Mouse (Mus musculus): ENCODE measurements around the gene Csad. TPM values are rescaled to one million over a fixed set of nuclear protein-coding genes. Genes with fewer than 3 reads are reported as not detected.

Gene Csad
- polyA plus RNA-seq, 1 experiment = 21.1 TPM

- H3K4me1 ChIP-seq (ENCODE audit: control insufficient read depth, insufficient read depth, insufficient read length, low read length) = peaks cover 4% of the 10 kb centered on the region; the same call in 1 of the 2 replicates
- H3K4me3 ChIP-seq (ENCODE audit: low read depth, low read length) = no peak overlapping the region
- no peak overlapping the region for H3K27ac ChIP-seq (ENCODE audit: insufficient read depth, low read depth, low read length)
- 80% methylated on average over 4 of the region's 4 CpGs for WGBS
- no peaks in the 10 kb centered on the region for H3K36me3 ChIP-seq (ENCODE audit: control insufficient read depth, insufficient read depth, low read length)
- H3K27me3 ChIP-seq (ENCODE audit: control insufficient read depth, insufficient read depth, low read length) = no peaks in the 10 kb centered on the region
- TF ChIP-seq POLR2A (IDR thresholded peaks at IDR 0.05; ENCODE audit: low read depth, low read length) (no peak), CTCF (IDR thresholded peaks at IDR 0.05; ENCODE audit: extremely low read depth, insufficient read length, insufficient replicate concordance, low read depth, low read length) (no peak)
Measured at GRCm38 (mm10) chr15:102198841-102199240, 5.7 kb downstream of the Csad start.

- 73% methylated on average over 4 of the region's 4 CpGs for WGBS
- H3K36me3 ChIP-seq (ENCODE audit: control insufficient read depth, insufficient read depth, low read length) = no peaks in the 10 kb centered on the region
- TF ChIP-seq POLR2A (IDR thresholded peaks at IDR 0.05; ENCODE audit: low read depth, low read length) = no peak
Measured at GRCm38 (mm10) chr15:102195373-102195772, 9.2 kb downstream of the Csad start.

GRCm38 (mm10) chr15:102194439-102194838 is 10.1 kb downstream of the Csad start:
- peaks cover 4% of the 10 kb centered on the region for H3K4me1 ChIP-seq (ENCODE audit: control insufficient read depth, insufficient read depth, insufficient read length, low read length)
- no peak overlapping the region for H3K27ac ChIP-seq (ENCODE audit: insufficient read depth, low read depth, low read length)
- 62% methylated on average over 4 of the region's 4 CpGs for WGBS
- no peaks in the 10 kb centered on the region for H3K36me3 ChIP-seq (ENCODE audit: control insufficient read depth, insufficient read depth, low read length)
- no peak overlapping the region for H3K4me3 ChIP-seq (ENCODE audit: low read depth, low read length)
- no peaks in the 10 kb centered on the region for H3K27me3 ChIP-seq (ENCODE audit: control insufficient read depth, insufficient read depth, low read length)
- TF ChIP-seq CTCF (IDR thresholded peaks at IDR 0.05; ENCODE audit: extremely low read depth, insufficient read length, insufficient replicate concordance, low read depth, low read length) (no peak), POLR2A (IDR thresholded peaks at IDR 0.05; ENCODE audit: low read depth, low read length) (no peak)

More at GRCm38 (mm10) chr15:102195373-102195772, 9.2 kb downstream of the Csad start:
- Histone ChIP-seq H3K4me3 (ENCODE audit: low read depth, low read length) (no peak overlapping the region), H3K27ac (ENCODE audit: insufficient read depth, low read depth, low read length) (no peak overlapping the region), H3K4me1 (ENCODE audit: control insufficient read depth, insufficient read depth, insufficient read length, low read length) (peaks cover 2% of the 10 kb centered on the region), H3K27me3 (ENCODE audit: control insufficient read depth, insufficient read depth, low read length) (no peaks in the 10 kb centered on the region)

- H3K27me3 ChIP-seq (ENCODE audit: control insufficient read depth, insufficient read depth, low read length) = no peaks in the 10 kb centered on the region
- peaks cover 6% of the 10 kb centered on the region for H3K4me1 ChIP-seq (ENCODE audit: control insufficient read depth, insufficient read depth, insufficient read length, low read length)
- 86% methylated on average over 4 of the region's 4 CpGs for WGBS
- no peak overlapping the region for H3K27ac ChIP-seq (ENCODE audit: insufficient read depth, low read depth, low read length)
- TF ChIP-seq CTCF (IDR thresholded peaks at IDR 0.05; ENCODE audit: extremely low read depth, insufficient read length, insufficient replicate concordance, low read depth, low read length) = no peak
- TF ChIP-seq POLR2A (IDR thresholded peaks at IDR 0.05; ENCODE audit: low read depth, low read length) = no peak
- H3K4me3 ChIP-seq (ENCODE audit: low read depth, low read length) = no peak overlapping the region
- H3K36me3 ChIP-seq (ENCODE audit: control insufficient read depth, insufficient read depth, low read length) = no peaks in the 10 kb centered on the region
Measured at GRCm38 (mm10) chr15:102193652-102194051, 10.9 kb downstream of the Csad start.

DNA sequence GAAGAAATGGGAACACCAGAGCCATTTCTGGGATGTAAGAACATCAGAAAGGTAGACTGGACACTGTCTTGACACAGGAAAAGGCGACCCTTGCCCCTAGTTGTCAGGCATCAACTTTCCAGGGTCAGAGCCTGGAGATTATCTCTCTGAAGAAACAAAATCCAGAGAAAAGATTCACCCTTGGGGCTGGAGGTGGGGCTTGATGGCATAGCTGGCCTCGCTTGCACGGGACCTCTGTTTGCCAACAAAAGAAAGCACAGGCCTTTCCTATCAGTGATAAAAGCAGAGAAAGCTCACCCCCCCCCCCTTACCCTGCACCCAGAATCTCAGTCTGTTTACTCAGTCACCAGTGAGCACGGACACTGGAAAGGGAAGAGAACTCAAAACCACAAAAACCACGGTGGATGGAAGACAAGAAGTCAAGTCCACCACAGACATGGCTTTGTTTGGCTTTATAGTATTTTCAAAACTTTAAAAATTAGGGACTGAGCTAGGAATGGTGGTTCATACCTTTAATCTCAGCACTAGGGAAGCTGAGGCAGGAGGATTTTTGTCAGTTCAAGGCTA is 11.6 kb downstream of the Csad start:
- TF ChIP-seq POLR2A (IDR thresholded peaks at IDR 0.05; ENCODE audit: low read depth, low read length) (no peak), CTCF (IDR thresholded peaks at IDR 0.05; ENCODE audit: extremely low read depth, insufficient read length, insufficient replicate concordance, low read depth, low read length) (no peak)
- H3K27ac ChIP-seq (ENCODE audit: insufficient read depth, low read depth, low read length) = no peak overlapping the region
- 43% methylated on average over 5 of the region's 5 CpGs for WGBS
- peaks cover 10% of the 10 kb centered on the region for H3K4me1 ChIP-seq (ENCODE audit: control insufficient read depth, insufficient read depth, insufficient read length, low read length)
- H3K36me3 ChIP-seq (ENCODE audit: control insufficient read depth, insufficient read depth, low read length) = no peaks in the 10 kb centered on the region
- H3K27me3 ChIP-seq (ENCODE audit: control insufficient read depth, insufficient read depth, low read length) = no peaks in the 10 kb centered on the region
- no peak overlapping the region for H3K4me3 ChIP-seq (ENCODE audit: low read depth, low read length)

- TF ChIP-seq POLR2A (IDR thresholded peaks at IDR 0.05; ENCODE audit: low read depth, low read length) (no peak), CTCF (IDR thresholded peaks at IDR 0.05; ENCODE audit: extremely low read depth, insufficient read length, insufficient replicate concordance, low read depth, low read length) (no peak)
- Histone ChIP-seq H3K4me1 (ENCODE audit: control insufficient read depth, insufficient read depth, insufficient read length, low read length) (peaks cover 10% of the 10 kb centered on the region), H3K4me3 (ENCODE audit: low read depth, low read length) (no peak overlapping the region), H3K36me3 (ENCODE audit: control insufficient read depth, insufficient read depth, low read length) (no peaks in the 10 kb centered on the region; the same call in 1 of the 2 replicates), H3K27ac (ENCODE audit: insufficient read depth, low read depth, low read length) (no peak overlapping the region), H3K27me3 (ENCODE audit: control insufficient read depth, insufficient read depth, low read length) (no peaks in the 10 kb centered on the region)
- 59% methylated on average over 7 of the region's 7 CpGs for WGBS
Measured at GRCm38 (mm10) chr15:102192271-102192812, 12.2 kb downstream of the Csad start.

GRCm38 (mm10) chr15:102191699-102192098 is 12.8 kb downstream of the Csad start:
- H3K4me1 ChIP-seq (ENCODE audit: control insufficient read depth, insufficient read depth, insufficient read length, low read length) = peaks cover 10% of the 10 kb centered on the region
- no peak overlapping the region for H3K27ac ChIP-seq (ENCODE audit: insufficient read depth, low read depth, low read length)
- 38% methylated on average over 7 of the region's 7 CpGs for WGBS
- no peak overlapping the region for H3K4me3 ChIP-seq (ENCODE audit: low read depth, low read length)
- no peaks in the 10 kb centered on the region for H3K27me3 ChIP-seq (ENCODE audit: control insufficient read depth, insufficient read depth, low read length)
- H3K36me3 ChIP-seq (ENCODE audit: control insufficient read depth, insufficient read depth, low read length) = no peaks in the 10 kb centered on the region; the same call in 1 of the 2 replicates
- TF ChIP-seq POLR2A (IDR thresholded peaks at IDR 0.05; ENCODE audit: low read depth, low read length) (no peak), CTCF (IDR thresholded peaks at IDR 0.05; ENCODE audit: extremely low read depth, insufficient read length, insufficient replicate concordance, low read depth, low read length) (no peak)

Data from small intestine, adult 2 months (tissue).